8 mouse cellular contexts compared by ENCODE assay signal in the genomic region with DNA sequence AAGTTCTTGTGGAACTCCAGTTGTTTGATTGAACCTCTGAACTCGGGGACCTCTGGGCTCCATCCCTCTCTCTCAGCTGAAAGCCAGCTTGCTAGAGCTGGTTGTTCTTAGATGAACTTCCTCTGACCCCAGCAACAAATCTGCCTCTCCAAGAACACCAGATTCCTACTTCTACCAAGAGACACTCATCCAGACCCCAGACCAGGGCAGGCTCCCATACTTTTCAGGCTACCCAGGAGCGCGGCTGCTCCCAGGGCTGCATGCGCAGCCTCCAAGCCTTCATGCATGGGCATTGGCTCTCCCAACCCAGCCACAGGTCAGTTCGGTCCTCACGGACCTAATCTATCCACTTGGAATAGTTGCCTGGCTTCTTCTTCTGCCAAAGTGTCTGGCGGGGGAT. TPM values are rescaled to one million over a fixed set of nuclear protein-coding genes. Genes with fewer than 3 reads are reported as not detected.
DNase-seq lines count a peak whose midpoint lies in the region; ATAC-seq and TF ChIP-seq lines count a peak whose summit lies in the region.

Mest (plus strand) TSS at position 217 of the 400 bp plus-strand sequence.

- 60% methylated on average over 7 of the region's 7 CpGs for WGBS in kidney, postnatal 0 days
- WGBS in kidney, adult 2 months = 73% methylated on average over 7 of the region's 7 CpGs
- 72% methylated on average over 7 of the region's 7 CpGs for WGBS in embryonic facial prominence, embryonic 10.5 days
- 68% methylated on average over 7 of the region's 7 CpGs for WGBS in hindbrain, embryonic 11.5 days
- 59% methylated on average over 7 of the region's 7 CpGs for whole genome bisulfite sequencing in liver, embryonic 12.5 days (ENCODE audit: insufficient replicate concordance)

- H3K9me3 ChIP-seq in kidney, postnatal 0 days (replicated peaks; ENCODE audit: low read length) = no peaks in the 10 kb centered on the region
- H3K9me3 ChIP-seq in embryonic facial prominence, embryonic 10.5 days = no peaks in the 10 kb centered on the region
- no peaks in the 10 kb centered on the region for H3K9me3 ChIP-seq in hindbrain, embryonic 11.5 days (ENCODE audit: control insufficient read depth, low read length)
- H3K9me3 ChIP-seq in liver, embryonic 12.5 days (replicated peaks) = no peaks in the 10 kb centered on the region

- no peaks in the 10 kb centered on the region for H3K36me3 ChIP-seq in kidney, postnatal 0 days (ENCODE audit: insufficient read depth, low read length)
- no peaks in the 10 kb centered on the region for H3K36me3 ChIP-seq in kidney, adult 2 months (ENCODE audit: control insufficient read depth, insufficient read depth, low read length)
- no peaks in the 10 kb centered on the region for H3K36me3 ChIP-seq in embryonic facial prominence, embryonic 10.5 days (replicated peaks)
- no peaks in the 10 kb centered on the region for H3K36me3 ChIP-seq in hindbrain, embryonic 11.5 days (ENCODE audit: control insufficient read depth, insufficient read depth, low read length)
- H3K36me3 ChIP-seq in liver, embryonic 12.5 days = no peaks in the 10 kb centered on the region

- H3K27me3 ChIP-seq in kidney, postnatal 0 days (ENCODE audit: insufficient read depth, low read length) = no peaks in the 10 kb centered on the region
- no peaks in the 10 kb centered on the region for H3K27me3 ChIP-seq in kidney, adult 2 months (replicated peaks; ENCODE audit: control insufficient read depth, insufficient read depth, low read length)
- H3K27me3 ChIP-seq in embryonic facial prominence, embryonic 10.5 days (replicated peaks; ENCODE audit: low read depth, poor library complexity, severe bottlenecking) = no peaks in the 10 kb centered on the region
- H3K27me3 ChIP-seq in hindbrain, embryonic 11.5 days (ENCODE audit: control insufficient read depth, insufficient read depth, low read length) = no peaks in the 10 kb centered on the region
- no peaks in the 10 kb centered on the region for H3K27me3 ChIP-seq in liver, embryonic 12.5 days (replicated peaks)

- no peak for DNase-seq in kidney, postnatal 0 days (ENCODE audit: low spot score)
- no peak for DNase-seq in kidney, adult 2 months
- DNase-seq in embryonic facial prominence, embryonic 10.5 days (ENCODE audit: low spot score) = no peak
- DNase-seq in hindbrain, embryonic 11.5 days (ENCODE audit: low spot score) = no peak
- DNase-seq in cerebellum, postnatal 10 days = no peak
- DNase-seq in frontal cortex, postnatal 36 days (ENCODE audit: low spot score in 2 of 2) = no peak

- no peak for TF ChIP-seq POLR2A in kidney, adult 2 months (IDR thresholded peaks at IDR 0.05; ENCODE audit: low read depth, low read length)

- no peak for TF ChIP-seq CTCF in kidney, postnatal 0 days (IDR thresholded peaks at IDR 0.05; ENCODE audit: low read depth)
- TF ChIP-seq CTCF in kidney, adult 2 months (conservative IDR thresholded peaks at IDR 0.05; ENCODE audit: insufficient read depth, insufficient read length, low read depth, low read length) = no peak

- H3K4me1 ChIP-seq in kidney, postnatal 0 days (replicated peaks; ENCODE audit: insufficient read depth, low read length) = peaks cover 16% of the 10 kb centered on the region; the same call in 1 of the 2 replicates
- no peaks in the 10 kb centered on the region for H3K4me1 ChIP-seq in kidney, adult 2 months (ENCODE audit: control insufficient read depth, insufficient read depth, low read length)
- peaks cover 38% of the 10 kb centered on the region for H3K4me1 ChIP-seq in embryonic facial prominence, embryonic 10.5 days
- H3K4me1 ChIP-seq in hindbrain, embryonic 11.5 days (replicated peaks; ENCODE audit: control insufficient read depth, insufficient read depth, low read length) = 0 out of 2 replicates have a peak, but pooled peaks cover 2% of the 10 kb centered on the region
- H3K4me1 ChIP-seq in liver, embryonic 12.5 days = no peaks in the 10 kb centered on the region

- no peak within 1 kb of the TSS for H3K4me2 ChIP-seq in kidney, postnatal 0 days (ENCODE audit: low read length)
- H3K4me2 ChIP-seq in hindbrain, embryonic 11.5 days (replicated peaks; ENCODE audit: low read depth, low read length) = no peak within 1 kb of the TSS
- no peak within 1 kb of the TSS for H3K4me2 ChIP-seq in liver, embryonic 12.5 days

- no peak within 1 kb of the TSS for H3K4me3 ChIP-seq in kidney, postnatal 0 days (replicated peaks; ENCODE audit: low read depth, low read length)
- no peak within 1 kb of the TSS for H3K4me3 ChIP-seq in kidney, adult 2 months (ENCODE audit: insufficient read depth, low read depth, low read length)
- H3K4me3 ChIP-seq in embryonic facial prominence, embryonic 10.5 days = no peak within 1 kb of the TSS
- H3K4me3 ChIP-seq in hindbrain, embryonic 11.5 days (ENCODE audit: low read depth, low read length) = no peak within 1 kb of the TSS
- H3K4me3 ChIP-seq in liver, embryonic 12.5 days = no peak within 1 kb of the TSS

- H3K27ac ChIP-seq in kidney, postnatal 0 days = 0 out of 2 replicates have a peak within 1 kb of the TSS, but pooled peaks have one; percentile 13
- no peak within 1 kb of the TSS for H3K27ac ChIP-seq in kidney, adult 2 months (ENCODE audit: insufficient read depth, low read depth, low read length)
- peak within 1 kb of the TSS; percentile 73 for H3K27ac ChIP-seq in embryonic facial prominence, embryonic 10.5 days (replicated peaks)
- H3K27ac ChIP-seq in hindbrain, embryonic 11.5 days (ENCODE audit: low read depth, low read length) = peak within 1 kb of the TSS; percentile 42; the same call in 1 of the 2 replicates
- no peak within 1 kb of the TSS for H3K27ac ChIP-seq in liver, embryonic 12.5 days

- ATAC-seq in kidney, postnatal 0 days (replicated peaks; ENCODE audit: low FRiP score, low read depth) = no peak
- no peak for ATAC-seq in hindbrain, embryonic 11.5 days (ENCODE audit: low FRiP score)
- ATAC-seq in liver, embryonic 12.5 days = no peak
- ATAC-seq in granulocyte monocyte progenitor cell, adult 5-6 weeks (replicated peaks; ENCODE audit: poor library complexity, severe bottlenecking) = no peak

- H3K9ac ChIP-seq in kidney, postnatal 0 days (ENCODE audit: low read depth, low read length) = no peak within 1 kb of the TSS
- H3K9ac ChIP-seq in hindbrain, embryonic 11.5 days (ENCODE audit: low read depth, low read length) = no peak within 1 kb of the TSS
- no peak within 1 kb of the TSS for H3K9ac ChIP-seq in liver, embryonic 12.5 days

RNA-seq across cellular contexts. Expression of gene Mest, which starts in this region (rescaled TPM):
- 1,049 and 1,099 TPM in 2 replicates for polyA plus RNA-seq in kidney, postnatal 0 days (2015; fragmentation: Nextera tagmentation; extraction: Ambion mirVana)
- polyA plus RNA-seq in kidney, adult 2 months (2012; rRNA removed) = 8.4 and 16.5 TPM in 2 replicates
- 1,878 and 2,201 TPM in 2 replicates for polyA plus RNA-seq in embryonic facial prominence, embryonic 10.5 days (2016; fragmentation: Nextera tagmentation; extraction: Ambion mirVana)
- polyA plus RNA-seq in hindbrain, embryonic 11.5 days (2014; fragmentation: Nextera tagmentation; extraction: Ambion mirVana) = 1,131 and 1,227 TPM in 2 replicates
- 372 and 384 TPM in 2 replicates for polyA plus RNA-seq in liver, embryonic 12.5 days (2016; fragmentation: Nextera tagmentation; extraction: Ambion mirVana)
- total RNA-seq in granulocyte monocyte progenitor cell, adult 5-6 weeks (2014; fragmentation: Nextera tagmentation) = not detected in 2 replicates
- 0.09 TPM in 1 of 2 replicates, not detected in the other for total RNA-seq in granulocyte monocyte progenitor cell, adult 5-6 weeks (2017)

Comparison
In these comparisons a context has a peak if more than half of its experiments do, and no peak if none do; other contexts are left out.
1. RNA of gene Mest (polyA plus RNA-seq): 1,878 to 2,201 TPM in embryonic facial prominence, embryonic 10.5 days, 1,131 to 1,227 TPM in hindbrain, embryonic 11.5 days, 1,049 to 1,099 TPM in kidney, postnatal 0 days and 372 to 384 TPM in liver, embryonic 12.5 days; 8.4 to 16.5 TPM in kidney, adult 2 months; every median in the first group is over 10 times any median in the second.
2. H3K27ac ChIP-seq: peak in kidney, postnatal 0 days (single experiment), embryonic facial prominence, embryonic 10.5 days (single experiment) and hindbrain, embryonic 11.5 days (single experiment); none in kidney, adult 2 months (single experiment) and liver, embryonic 12.5 days (single experiment).